ENCODE assay signal across 16 mouse cellular contexts in genomic region chr10:95725349-95725748, GRCm38 (mm10). TPM values are rescaled to one million over a fixed set of nuclear protein-coding genes. Genes with fewer than 3 reads are reported as not detected.
DNase-seq lines count a peak whose midpoint lies in the region; ATAC-seq and TF ChIP-seq lines count a peak whose summit lies in the region.
"Had no signal": no experiment of that assay in that cellular context is flagged by ENCODE, and none has a peak within 500 bp of the region (broad histone marks: within the 10 kb centered on the region; RNA-seq: fewer than 3 reads in every experiment).

No protein-coding gene starts in this region.

- no peak overlapping the region for H3K9ac ChIP-seq in heart, adult 2 months (ENCODE audit: low read depth, low read length)
- no peak overlapping the region for H3K9ac ChIP-seq in kidney, embryonic 15.5 days
- no peak overlapping the region for H3K9ac ChIP-seq in limb, embryonic 15.5 days
- H3K9ac ChIP-seq: forebrain, embryonic 12.5 days had no signal

- TF ChIP-seq POLR2A in heart, adult 2 months (IDR thresholded peaks at IDR 0.05; ENCODE audit: insufficient read depth, low read depth, low read length) = no peak

- peaks cover 9% of the 10 kb centered on the region for H3K4me1 ChIP-seq in heart, adult 2 months (ENCODE audit: control insufficient read depth, insufficient read depth, low read length)
- H3K4me1 ChIP-seq in kidney, embryonic 15.5 days = peaks cover 37% of the 10 kb centered on the region
- peaks cover 41% of the 10 kb centered on the region for H3K4me1 ChIP-seq in limb, embryonic 15.5 days

- DNase-seq in heart, adult 2 months = no peak
- DNase-seq in heart, adult 9 months (ENCODE audit: low spot score in 2 of 2) = no peak
- DNase-seq in kidney, postnatal 14 days = no peak
- peak; percentile 5 for DNase-seq in brain, adult 2 months (ENCODE audit: low read depth, low spot score)
- DNase-seq: thymus, adult 2 months had no signal

- no peak for ATAC-seq in kidney, embryonic 15.5 days (replicated peaks; ENCODE audit: low FRiP score)
- no peak for ATAC-seq in limb, embryonic 15.5 days (ENCODE audit: insufficient number of reproducible peaks, low FRiP score, low TSS enrichment, low read depth)
- ATAC-seq in erythroid progenitor cell, adult 5-6 weeks (replicated peaks; ENCODE audit: low FRiP score, poor library complexity, severe bottlenecking) = no peak
- ATAC-seq: CD4-positive, CD25-positive, alpha-beta regulatory T cell, adult 4 months had no signal

- TF ChIP-seq EP300 in heart, adult 2 months (IDR thresholded peaks at IDR 0.05; ENCODE audit: insufficient read depth, low read depth, low read length) = no peak

- no peaks in the 10 kb centered on the region for H3K9me3 ChIP-seq in kidney, embryonic 15.5 days (replicated peaks)
- no peaks in the 10 kb centered on the region; the same call in 1 of the 2 replicates for H3K9me3 ChIP-seq in limb, embryonic 15.5 days
- H3K9me3 ChIP-seq: forebrain, embryonic 12.5 days had no signal

- no peaks in the 10 kb centered on the region for H3K27me3 ChIP-seq in heart, adult 2 months (ENCODE audit: control insufficient read depth, insufficient read depth, low read length)
- no peaks in the 10 kb centered on the region for H3K27me3 ChIP-seq in kidney, embryonic 15.5 days
- H3K27me3 ChIP-seq in limb, embryonic 15.5 days = no peaks in the 10 kb centered on the region
- H3K27me3 ChIP-seq: forebrain, embryonic 12.5 days had no signal

- no peak overlapping the region for H3K4me2 ChIP-seq in kidney, embryonic 15.5 days
- H3K4me2 ChIP-seq in limb, embryonic 15.5 days = no peak overlapping the region
- H3K4me2 ChIP-seq: forebrain, embryonic 12.5 days; heart, embryonic 11.5 days; liver, embryonic 11.5 days had no signal

- H3K27ac ChIP-seq in heart, adult 2 months = peak overlapping the region; percentile 70
- H3K27ac ChIP-seq in kidney, embryonic 15.5 days = peak overlapping the region; percentile 88
- H3K27ac ChIP-seq in limb, embryonic 15.5 days = peak overlapping the region; percentile 74
- H3K27ac ChIP-seq: forebrain, embryonic 12.5 days had no signal

- WGBS in heart, adult 2 months = 44% methylated on average over 5 of the region's 5 CpGs
- 73% methylated on average over 5 of the region's 5 CpGs for WGBS in kidney, embryonic 15.5 days
- 58% methylated on average over 5 of the region's 5 CpGs for WGBS in limb, embryonic 15.5 days

- intact Hi-C loops in heart, adult 2 months (cut with DNase I) = loop anchor here (5.0 kb wide), 1 partner anchor 163 kb away; the partner anchor contains the start of gene Nudt4

- H3K4me3 ChIP-seq in heart, adult 2 months = no peak overlapping the region
- no peak overlapping the region for H3K4me3 ChIP-seq in kidney, embryonic 15.5 days (replicated peaks)
- H3K4me3 ChIP-seq in limb, embryonic 15.5 days = no peak overlapping the region
- H3K4me3 ChIP-seq: forebrain, embryonic 12.5 days had no signal

- TF ChIP-seq CTCF in heart, adult 2 months (IDR thresholded peaks at IDR 0.05) = no peak

- no peaks in the 10 kb centered on the region for H3K79me2 ChIP-seq in heart, adult 2 months (replicated peaks; ENCODE audit: control insufficient read depth, insufficient read depth, low read length)

- no peaks in the 10 kb centered on the region for H3K36me3 ChIP-seq in heart, adult 2 months (ENCODE audit: control insufficient read depth, insufficient read depth, low read length)
- H3K36me3 ChIP-seq in kidney, embryonic 15.5 days = no peaks in the 10 kb centered on the region
- H3K36me3 ChIP-seq in limb, embryonic 15.5 days = no peaks in the 10 kb centered on the region
- H3K36me3 ChIP-seq: forebrain, embryonic 12.5 days had no signal

RNA-seq across cellular contexts. Expression of gene Anapc15-ps, which starts 52.1 kb away (rescaled TPM):
- not detected for total RNA-seq in heart, adult 2 months (2021)
- not detected in 2 replicates for polyA plus RNA-seq in heart, adult 2 months (2012; rRNA removed)
- polyA plus RNA-seq in kidney, embryonic 15.5 days (2015; fragmentation: Nextera tagmentation; extraction: Ambion mirVana) = 0.47 TPM in 1 of 2 replicates, not detected in the other
- polyA plus RNA-seq in limb, embryonic 15.5 days (2015; fragmentation: Nextera tagmentation; extraction: Ambion mirVana) = not detected in 2 replicates
- not detected in 2 replicates for total RNA-seq in erythroid progenitor cell, adult 5-6 weeks (2015; ENCODE audit: low replicate concordance)
- not detected in 2 replicates for total RNA-seq in erythroid progenitor cell, adult 5-6 weeks (2017; ENCODE audit: low replicate concordance)
- total RNA-seq: gastrocnemius, adult 18-20 months; left cerebral cortex, adult 8-10 months had no signal
- polyA plus RNA-seq: CD4-positive, CD25-positive, alpha-beta regulatory T cell, adult 4 months; forebrain, embryonic 12.5 days; heart, embryonic 11.5 days; large intestine, adult 2 months; liver, embryonic 11.5 days; lung, embryonic 16.5 days; thymus, adult 2 months had no signal
